Mouse (Mus musculus): ENCODE measurements around the gene Sik3. TPM values are rescaled to one million over a fixed set of nuclear protein-coding genes. Genes with fewer than 3 reads are reported as not detected.

Sik3 gene
- polyA plus RNA-seq (2012; rRNA removed): 12.6 and 19.2 TPM in 2 replicates

GRCm38 (mm10) chr9:46012091-46013008, at the start of gene Sik3, which contains the start of gene Pafah1b2:
Sik3 (plus strand) TSS chr9:46012820.
Pafah1b2 (minus strand) TSS chr9:46012690.

DNA sequence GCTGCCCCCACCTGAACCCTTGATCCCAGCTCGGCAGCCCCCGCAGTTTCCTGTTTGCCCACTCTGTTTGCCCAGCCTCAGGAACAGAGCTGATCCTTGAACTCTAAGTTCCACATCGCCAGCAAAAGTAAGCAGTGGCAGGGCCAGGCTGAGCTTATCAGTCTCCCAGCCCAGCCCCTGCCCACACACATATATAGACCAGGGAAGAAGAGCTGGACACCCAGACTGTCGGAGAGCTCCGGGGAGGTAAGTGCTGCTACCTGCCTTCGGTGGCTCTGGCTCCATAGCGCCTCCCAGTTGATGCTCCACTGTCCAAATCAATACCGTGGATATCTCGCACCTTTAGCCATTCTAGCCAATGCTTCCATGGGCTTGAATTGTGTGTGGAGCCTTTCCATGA, 215.9 kb downstream of the Sik3 start, which contains the start of gene Apoa1:
TSS of gene Apoa1 (plus strand) at position 90 of the 400 bp plus-strand sequence.

GRCm38 (mm10) chr9:46235596-46235648, 222.8 kb downstream of the Sik3 start, which contains the start of gene Apoc3:
Apoc3 (minus strand) TSS chr9:46235636.

DNA sequence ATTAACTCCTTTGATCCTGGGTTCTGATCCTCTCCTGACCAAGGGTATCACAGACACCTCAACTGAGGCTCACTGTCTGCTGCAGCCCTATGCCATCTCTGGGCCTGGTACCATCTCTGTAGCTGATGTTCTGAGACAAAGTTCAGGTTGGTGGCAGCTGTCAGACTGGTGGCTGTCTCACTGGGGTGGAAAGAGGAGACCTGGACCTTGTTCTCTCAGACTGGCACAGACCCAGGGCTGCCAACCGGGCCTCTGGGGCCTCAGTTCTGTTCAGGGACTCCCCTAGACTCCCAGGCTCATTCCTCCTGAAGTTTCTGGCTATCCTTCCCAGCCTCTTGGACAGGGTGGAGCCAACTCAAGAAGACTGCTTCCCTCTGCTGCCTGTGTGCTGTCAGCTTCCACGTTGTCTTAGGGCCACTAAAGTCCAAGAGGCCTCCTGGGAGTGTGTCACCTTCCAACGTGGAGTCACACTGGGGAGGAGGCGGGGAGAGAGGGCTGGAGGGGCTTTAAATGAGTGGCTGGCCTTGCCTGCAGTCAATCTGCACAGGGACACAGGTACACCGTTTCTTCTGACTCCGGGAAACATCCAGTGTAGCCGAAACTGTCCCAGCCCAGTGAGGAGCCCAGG, 228.0 kb downstream of the Sik3 start, which contains the start of gene Apoa4:
TSS of gene Apoa4 (plus strand) at position 171 of the 628 bp plus-strand sequence.

DNA sequence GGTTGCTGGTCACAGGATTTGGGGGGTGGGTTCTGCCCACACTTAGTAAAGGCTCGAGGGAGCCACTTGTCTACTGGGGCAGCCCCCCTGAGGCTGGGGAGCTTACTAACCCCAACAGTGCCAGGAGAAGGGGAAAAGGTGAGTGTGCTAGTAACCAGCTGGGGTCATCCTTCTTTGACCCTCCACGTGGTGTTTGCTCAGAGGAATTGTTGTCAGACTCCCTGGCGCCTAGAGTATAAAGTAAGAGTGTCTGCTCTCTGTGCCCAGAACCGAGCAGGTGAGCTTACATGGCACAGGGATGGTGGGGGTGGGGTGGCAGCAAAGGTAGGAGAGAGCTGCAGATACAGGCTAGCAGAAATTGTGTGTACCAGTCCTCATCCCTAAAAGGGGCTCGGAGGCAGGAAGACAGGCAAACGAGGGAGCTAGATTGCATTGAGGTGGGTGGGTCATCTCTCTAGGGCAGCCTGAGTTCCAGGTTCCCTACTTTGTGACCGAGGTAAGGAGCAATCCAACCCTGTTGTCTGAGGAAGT, 255.8 kb downstream of the Sik3 start, which contains the start of gene Apoa5:
TSS of gene Apoa5 (plus strand) at position 291 of the 531 bp plus-strand sequence.

DNA sequence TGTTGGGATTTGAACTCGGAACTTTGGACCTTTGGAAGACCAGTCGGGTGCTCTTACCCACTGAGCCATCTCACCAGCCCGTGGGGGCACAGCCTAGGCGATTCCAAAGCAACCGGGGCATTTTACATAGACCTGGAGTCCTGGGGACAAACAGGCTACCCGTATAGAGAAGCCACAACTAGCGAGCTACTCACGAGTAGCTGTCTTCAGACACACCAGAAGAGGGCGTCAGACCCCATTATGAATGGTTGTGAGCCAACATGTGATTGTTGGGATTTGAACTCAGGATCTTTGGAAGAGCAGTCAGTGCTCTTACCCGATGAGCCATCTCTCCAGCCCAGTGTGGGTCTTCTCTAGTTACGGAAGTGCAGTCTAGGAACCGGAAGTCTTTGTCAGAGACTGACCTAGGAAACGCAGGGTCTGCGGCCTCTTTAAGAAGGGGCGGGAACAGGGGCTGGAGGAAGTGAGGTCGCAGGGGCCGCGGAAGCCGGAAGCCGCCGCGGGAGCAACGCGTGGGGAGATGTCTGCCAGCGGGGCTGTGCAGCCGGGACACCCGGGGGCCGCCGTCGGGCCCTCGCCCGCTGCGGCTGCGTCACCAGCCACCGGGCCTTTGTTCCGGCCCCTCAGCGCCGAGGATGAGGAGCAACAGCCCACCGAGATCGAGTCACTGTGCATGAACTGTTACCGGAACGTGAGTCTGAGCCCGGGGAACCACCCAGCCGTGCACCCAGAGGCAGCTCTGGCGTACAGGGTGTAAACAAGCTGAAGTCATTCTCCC, 260.2 kb downstream of the Sik3 start, which contains the start of gene Zpr1:
TSS of gene Zpr1 (plus strand) at position 388 of the 778 bp plus-strand sequence.

Other genes starting within 250 kb of the Sik3 start
- gene Cep164, start 184.1 kb upstream of the Sik3 start, polyA plus RNA-seq (2012; rRNA removed): 20.0 and 26.2 TPM in 2 replicates
- 14.9 and 19.0 TPM in 2 replicates for gene Bace1, start 174.2 kb upstream of the Sik3 start, polyA plus RNA-seq (2012; rRNA removed)
- 106 and 107 TPM in 2 replicates for gene Pcsk7, start 106.3 kb upstream of the Sik3 start, polyA plus RNA-seq (2012; rRNA removed)
- 8.6 and 14.6 TPM in 2 replicates for gene Rnf214, start 105.9 kb upstream of the Sik3 start, polyA plus RNA-seq (2012; rRNA removed)
- 1,770 and 1,822 TPM in 2 replicates for gene Tagln, start 76.8 kb upstream of the Sik3 start, polyA plus RNA-seq (2012; rRNA removed)
- 217 and 287 TPM in 2 replicates for gene Sidt2, start 57.6 kb upstream of the Sik3 start, polyA plus RNA-seq (2012; rRNA removed)
- gene Pafah1b2, start 130 bp upstream of the Sik3 start, polyA plus RNA-seq (2012; rRNA removed): 21.3 and 27.0 TPM in 2 replicates
- 0.95 and 1.8 TPM in 2 replicates for gene Apoa1, start 215.8 kb downstream of the Sik3 start, polyA plus RNA-seq (2012; rRNA removed)
- 1.0 and 1.9 TPM in 2 replicates for gene Apoc3, start 222.8 kb downstream of the Sik3 start, polyA plus RNA-seq (2012; rRNA removed)
- 0.12 and 0.32 TPM in 2 replicates for gene Apoa4, start 227.9 kb downstream of the Sik3 start, polyA plus RNA-seq (2012; rRNA removed)